Mouse (Mus musculus): ENCODE results near the gene Tuba8.

DNA sequence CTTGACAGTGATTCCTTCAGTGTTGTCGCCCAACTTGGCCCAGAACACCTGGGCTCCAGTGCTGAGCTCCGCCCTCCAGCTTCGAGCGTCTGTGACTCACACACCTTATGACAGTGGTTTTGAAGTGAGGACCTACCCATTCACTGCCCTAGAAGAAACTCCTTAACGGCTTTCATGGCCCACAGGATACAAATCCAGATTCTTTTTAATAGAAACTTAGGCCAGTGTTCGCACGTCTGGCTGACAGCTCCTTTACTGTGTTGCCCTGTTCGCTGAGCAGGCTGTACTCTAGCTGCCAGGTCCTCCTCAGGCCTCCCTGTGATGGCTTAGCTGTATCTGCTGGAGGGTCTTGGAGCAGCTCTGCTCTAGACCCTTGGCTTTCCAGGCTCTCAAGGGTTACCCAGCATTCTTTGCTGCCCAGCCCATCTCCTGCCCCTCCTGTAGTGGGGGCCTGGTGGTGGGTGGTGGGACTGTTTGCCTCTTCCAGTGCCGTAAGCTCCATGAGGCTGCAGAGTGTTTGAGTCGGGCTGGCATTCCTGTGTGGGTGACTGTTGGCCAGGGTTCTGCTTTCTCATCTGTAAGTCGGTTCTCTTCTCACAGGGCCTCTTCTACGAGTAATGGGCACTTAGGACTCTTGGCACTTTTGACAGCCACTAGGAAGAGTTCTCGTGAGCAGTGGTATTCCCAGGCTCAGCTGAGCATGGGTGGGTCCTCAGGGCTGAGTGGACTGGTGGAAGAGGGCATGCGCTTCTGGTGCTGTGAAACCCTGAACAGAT is 15.4 kb upstream of the Tuba8 start:
- no peak for TF ChIP-seq TAL1 (IDR thresholded peaks at IDR 0.05; ENCODE audit: low read length)
- TF ChIP-seq JUND (IDR thresholded peaks at IDR 0.05; ENCODE audit: low read depth, low read length) = no peak
- no peak for TF ChIP-seq POLR2A (IDR thresholded peaks at IDR 0.05; ENCODE audit: control insufficient read depth in 1 of 2, insufficient read depth in 1 of 2, low read depth in 1 of 2, low read length in 2 of 2, poor library complexity in 1 of 2)
- no peak for TF ChIP-seq EP300 (IDR thresholded peaks at IDR 0.05; ENCODE audit: low read depth in 1 of 2, low read length in 2 of 2)
- TF ChIP-seq CTCF (IDR thresholded peaks at IDR 0.05 in 2 of 3, conservative IDR thresholded peaks at IDR 0.05 in 1 of 3; ENCODE audit: control insufficient read depth in 1 of 3, insufficient read depth in 1 of 3, low read depth in 2 of 3, low read length in 3 of 3, poor library complexity in 1 of 3, severe bottlenecking in 1 of 3) = no peak
- no peak for TF ChIP-seq UBTF (IDR thresholded peaks at IDR 0.05; ENCODE audit: borderline replicate concordance, insufficient read depth, low read depth, low read length)

Data from MEL (cell line).